Mouse (Mus musculus): ENCODE measurements around the gene Abhd16a.

The Abhd16a gene

GRCm38 (mm10) chr17:35085208-35085865, 3.7 kb upstream of the Abhd16a start, which contains the start of gene Ly6g6f:
TSS of gene Ly6g6f (minus strand) at chr17:35085610.
- no peak for DNase-seq (ENCODE audit: low read depth)

GRCm38 (mm10) chr17:35088151-35088550, 912 bp upstream of the Abhd16a start:
- peak; percentile 35 for DNase-seq (ENCODE audit: low read depth)

- peak; percentile 30 for DNase-seq (ENCODE audit: low read depth)
These were observed 1.3 kb downstream of the Abhd16a start for GRCm38 (mm10) chr17:35090166-35090932.

- DNase-seq (ENCODE audit: low read depth) = no peak
These were observed 3.5 kb downstream of the Abhd16a start for GRCm38 (mm10) chr17:35092403-35093198.

GRCm38 (mm10) chr17:35094475-35095365, 5.7 kb downstream of the Abhd16a start:
- DNase-seq (ENCODE audit: low read depth) = no peak

- DNase-seq (ENCODE audit: low read depth) = no peak
These were observed 7.5 kb downstream of the Abhd16a start for GRCm38 (mm10) chr17:35096597-35096996.

- no peak for DNase-seq (ENCODE audit: low read depth)
These were observed 8.1 kb downstream of the Abhd16a start for GRCm38 (mm10) chr17:35097164-35097655.

GRCm38 (mm10) chr17:35100196-35100765, 11.2 kb downstream of the Abhd16a start:
- no peak for DNase-seq (ENCODE audit: low read depth)

GRCm38 (mm10) chr17:35101161-35101560, 12.1 kb downstream of the Abhd16a start:
- DNase-seq (ENCODE audit: low read depth) = no peak

GRCm38 (mm10) chr17:35102299-35102698, 13.2 kb downstream of the Abhd16a start:
- DNase-seq (ENCODE audit: low read depth) = no peak

- no peak for DNase-seq (ENCODE audit: low read depth)
These were observed 14.2 kb downstream of the Abhd16a start for GRCm38 (mm10) chr17:35103221-35103690.

GRCm38 (mm10) chr17:35104079-35104478, 15.0 kb downstream of the Abhd16a start:
- DNase-seq (ENCODE audit: low read depth) = no peak

- no peak for DNase-seq (ENCODE audit: low read depth)
These were observed 15.7 kb downstream of the Abhd16a start for GRCm38 (mm10) chr17:35104754-35105153.

GRCm38 (mm10) chr17:35105740-35106389, 16.8 kb downstream of the Abhd16a start:
- peak; percentile 50 for DNase-seq (ENCODE audit: low read depth)

GRCm38 (mm10) chr17:35106522-35106921, 17.5 kb downstream of the Abhd16a start:
- no peak for DNase-seq (ENCODE audit: low read depth)

- DNase-seq (ENCODE audit: low read depth) = no peak
These were observed 19.0 kb downstream of the Abhd16a start, which contains the start of gene Ly6g5c for GRCm38 (mm10) chr17:35108097-35108496. TSS of gene Ly6g5c (plus strand) at chr17:35108279.

- DNase-seq (ENCODE audit: low read depth) = no peak
These were observed 22.7 kb downstream of the Abhd16a start for GRCm38 (mm10) chr17:35111774-35112173.

GRCm38 (mm10) chr17:35115046-35116019, 26.3 kb downstream of the Abhd16a start, which contains the start of gene Ly6g5b:
TSS of gene Ly6g5b (minus strand) at chr17:35115428.
- DNase-seq (ENCODE audit: low read depth) = peak; percentile 73

GRCm38 (mm10) chr17:35120745-35121142, 31.7 kb downstream of the Abhd16a start:
- DNase-seq (ENCODE audit: low read depth) = no peak

Measured in naive thymus-derived CD4-positive, alpha-beta T cell, adult 2 months (primary cell).